Mouse (Mus musculus) lung, adult 2 months (tissue): ENCODE measurements at regions not wholly inside any gene's neighbourhood (a gene's known extent, or its start where the extent isn't known, plus 50 kb on each side); places are given as distances from the start of the nearest gene placed in this dataset.

Source experiments
- CTCF ChIP-seq: fragments of 200-500 bp; IDR thresholded peaks from 2 replicates; pipeline ENCODE4 v1.5.1; 2011; ENCODE audit warnings: mild to moderate bottlenecking, low read length, control low read depth; ENCODE audit not compliant: insufficient read depth
- POLR2A ChIP-seq: fragments of 200-500 bp; IDR thresholded peaks from 2 replicates; pipeline ENCODE4 v1.6.1; 2011; ENCODE audit warnings: low read depth, mild to moderate bottlenecking, control low read depth, low read length, borderline replicate concordance; ENCODE audit errors: extremely low read depth

DNA sequence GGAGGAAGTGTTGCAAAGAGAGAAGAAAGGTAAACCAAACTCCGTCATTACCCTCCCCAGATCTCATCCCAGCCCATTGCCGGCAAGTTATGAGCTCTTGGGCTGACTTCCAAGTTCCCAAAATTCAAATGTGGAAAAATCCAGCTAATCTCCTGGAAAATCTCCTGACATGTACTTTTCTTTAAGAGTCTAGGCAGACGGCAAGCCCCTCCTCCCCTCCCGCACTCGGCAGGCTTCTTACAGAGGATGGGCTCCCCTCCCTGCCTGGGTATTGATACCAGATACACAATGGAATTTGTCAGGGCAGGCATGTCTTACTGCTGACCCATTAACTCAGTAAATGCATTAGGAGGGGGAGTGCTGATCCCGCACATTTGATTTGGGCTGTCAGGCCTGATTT, 271.0 kb downstream of the Pax1 start:
- TF ChIP-seq CTCF, result no peak
- TF ChIP-seq POLR2A, result no peak
